Mouse (Mus musculus) limb, embryonic 11.5 days (tissue): ENCODE measurements around the gene Gm45713. TPM values are rescaled to one million over a fixed set of nuclear protein-coding genes. Genes with fewer than 3 reads are reported as not detected.
A peak's percentile ranks its signal among the peaks of the same experiment; 100 is the strongest.

Experiments used
- ATAC-seq: fragments of 200-750 bp; cut with Nextera tagmentation; 2 replicates; pipeline ENCODE4 v1.8.0; 2017; ENCODE audit warnings: low read depth; ENCODE audit not compliant: insufficient number of reproducible peaks, low FRiP score, low TSS enrichment
- DNase-seq: peaks from one replicate; pipeline ENCODE4 v3.0.0-alpha.2; 2015; ENCODE audit warnings: low spot score
- H3K27ac ChIP-seq: fragments of 300-500 bp; sonication (generic); replicated peaks from 2 replicates; pipeline ENCODE4 v1.5.1; 2014; ENCODE audit warnings: low read depth, mild to moderate bottlenecking, low read length
- H3K27me3 ChIP-seq: fragments of 300-500 bp; sonication (generic); 2 replicates; pipeline ENCODE4 v1.6.1; 2014; ENCODE audit warnings: mild to moderate bottlenecking, low read length, mixed read lengths; ENCODE audit not compliant: control insufficient read depth, insufficient read depth
- H3K36me3 ChIP-seq: fragments of 300-500 bp; sonication (generic); 2 replicates; pipeline ENCODE4 v1.6.1; 2014; ENCODE audit warnings: mild to moderate bottlenecking, low read length, moderate library complexity, mixed read lengths; ENCODE audit not compliant: control insufficient read depth, insufficient read depth
- H3K4me1 ChIP-seq: fragments of 300-500 bp; sonication (generic); 2 replicates; pipeline ENCODE4 v1.6.1; 2014; ENCODE audit warnings: low read length, mixed read lengths; ENCODE audit not compliant: control insufficient read depth, insufficient read depth
- H3K4me2 ChIP-seq: fragments of 300-500 bp; sonication (generic); 2 replicates; pipeline ENCODE4 v1.6.1; 2014; ENCODE audit warnings: low read depth, mild to moderate bottlenecking, moderate library complexity; ENCODE audit not compliant: severe bottlenecking
- H3K4me3 ChIP-seq: fragments of 300-500 bp; sonication (generic); 2 replicates; pipeline ENCODE4 v1.5.1; 2014; ENCODE audit warnings: low read depth, low read length
- H3K9ac ChIP-seq: fragments of 300-500 bp; sonication (generic); 2 replicates; pipeline ENCODE4 v1.6.1; 2014; ENCODE audit warnings: mild to moderate bottlenecking, low read length
- H3K9me3 ChIP-seq: fragments of 300-500 bp; sonication (generic); 2 replicates; pipeline ENCODE4 v1.6.1; 2016; ENCODE audit warnings: low read length; ENCODE audit not compliant: control insufficient read depth
- WGBS: fragments of 180-500 bp; shearing (Covaris S2); extraction: QIAGEN DNeasy Blood & Tissue Kit; methylation state at CpG from one replicate; pipeline ENCODE4 v1.1.7; 2014; 5-methylcytosine and 5-hydroxymethylcytosine counted together
- polyA plus RNA-seq: library from polyadenylated mRNA; unstranded; fragments of >200 nt; fragmentation: Nextera tagmentation; extraction: Ambion mirVana; gene quantifications from 2 replicates; pipeline ENCODE4 v1.2.1, GENCODE M21; 2014

Gm45713 gene
- polyA plus RNA-seq, 1 experiment from 2014 or later = 0.45 TPM

DNA sequence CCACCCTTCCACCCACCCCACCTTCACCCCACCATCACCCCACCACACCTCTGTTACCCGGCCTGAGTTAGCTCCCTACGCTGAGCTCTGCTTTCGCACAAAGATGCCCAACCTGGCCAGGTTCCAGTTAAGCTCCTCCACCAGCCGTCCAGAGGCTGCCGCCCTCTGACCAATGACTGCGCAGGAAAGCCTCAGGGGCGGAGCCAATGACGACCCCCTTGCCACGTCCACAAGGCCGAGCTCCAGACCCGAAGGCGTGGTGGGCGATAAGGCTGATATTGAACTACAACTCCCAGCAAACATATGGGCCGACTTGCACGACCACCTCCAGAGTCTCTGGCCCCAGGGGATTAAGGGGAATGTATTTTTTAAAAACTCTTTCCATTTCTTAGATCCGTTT, 44.0 kb downstream of the Gm45713 start, which contains the start of gene Rcn3:
Rcn3 (minus strand) TSS at position 174 of the 400 bp plus-strand sequence.
- under 1% methylated on average over 16 of the region's 16 CpGs for WGBS
- DNase-seq = peak; percentile 97
- ATAC-seq = peak; percentile 88
- H3K9me3 ChIP-seq = no peaks in the 10 kb centered on the region
- H3K4me2 ChIP-seq = peak within 1 kb of the TSS; percentile 72
- H3K9ac ChIP-seq = peak within 1 kb of the TSS; percentile 82
- H3K36me3 ChIP-seq = peaks cover 11% of the 10 kb centered on the region; the same call in 1 of the 2 replicates
- H3K27ac ChIP-seq = peak within 1 kb of the TSS; percentile 73
- H3K4me1 ChIP-seq = peaks cover 20% of the 10 kb centered on the region
- H3K27me3 ChIP-seq = no peaks in the 10 kb centered on the region
- H3K4me3 ChIP-seq = peak within 1 kb of the TSS; percentile 65

DNA sequence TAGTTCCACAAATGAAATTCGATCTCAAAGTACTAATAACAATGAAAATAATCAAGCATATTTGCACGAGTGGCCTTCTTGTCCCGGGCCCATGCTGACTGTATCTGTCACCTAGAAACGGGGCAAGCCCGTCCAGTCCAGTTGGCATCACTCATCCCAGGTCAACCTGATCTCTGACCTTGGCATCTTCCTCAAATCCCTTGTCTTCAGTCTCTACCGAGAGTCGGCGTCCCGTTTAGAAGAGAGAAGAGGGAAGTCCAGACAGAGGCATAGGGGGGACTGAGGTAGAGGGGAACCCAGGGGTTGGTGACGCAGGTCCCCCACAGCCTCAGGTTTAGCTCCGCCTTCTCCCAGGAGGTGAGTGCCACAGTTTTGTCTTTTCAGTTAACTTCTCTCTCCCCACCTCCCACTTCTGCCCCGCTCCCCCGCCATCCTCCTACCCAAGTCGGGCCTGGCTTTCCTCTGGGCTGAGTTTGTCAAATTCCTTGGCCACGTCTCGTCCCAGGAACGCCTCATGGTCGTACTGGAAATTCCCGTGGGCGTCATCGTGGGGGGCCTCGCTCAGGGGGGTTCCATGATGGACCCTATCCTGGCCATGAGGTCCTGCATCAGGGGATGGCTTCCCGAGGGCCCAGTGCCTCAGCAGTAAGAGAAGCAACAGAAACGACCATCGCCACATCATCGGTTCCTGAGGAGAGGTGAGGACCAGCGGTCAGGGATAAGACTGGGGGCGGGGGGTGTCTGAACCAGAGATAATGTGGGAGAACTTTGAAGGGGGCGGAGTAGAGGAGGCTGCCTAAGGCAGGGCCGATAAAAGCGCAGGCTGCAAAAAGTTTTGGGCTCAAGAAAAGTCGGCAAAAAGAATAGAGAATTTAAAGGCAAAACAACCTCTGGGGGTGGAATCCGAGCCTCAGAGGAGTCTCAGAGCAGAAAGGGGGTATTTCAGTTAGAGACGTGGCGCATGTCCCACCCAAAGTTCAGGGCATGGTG, 44.7 kb downstream of the Gm45713 start:
- DNase-seq (peak; percentile 62), ATAC-seq (peak; percentile 40)
- Histone ChIP-seq H3K27ac (peak overlapping the region; percentile 73; the same call in 1 of the 2 replicates), H3K9ac (peak overlapping the region; percentile 82), H3K4me3 (peak overlapping the region; percentile 65), H3K4me1 (peaks cover 20% of the 10 kb centered on the region), H3K36me3 (peaks cover 16% of the 10 kb centered on the region), H3K9me3 (no peaks in the 10 kb centered on the region), H3K27me3 (no peaks in the 10 kb centered on the region), H3K4me2 (peak overlapping the region; percentile 72)
- 11% methylated on average over 35 of the region's 35 CpGs for WGBS

DNA sequence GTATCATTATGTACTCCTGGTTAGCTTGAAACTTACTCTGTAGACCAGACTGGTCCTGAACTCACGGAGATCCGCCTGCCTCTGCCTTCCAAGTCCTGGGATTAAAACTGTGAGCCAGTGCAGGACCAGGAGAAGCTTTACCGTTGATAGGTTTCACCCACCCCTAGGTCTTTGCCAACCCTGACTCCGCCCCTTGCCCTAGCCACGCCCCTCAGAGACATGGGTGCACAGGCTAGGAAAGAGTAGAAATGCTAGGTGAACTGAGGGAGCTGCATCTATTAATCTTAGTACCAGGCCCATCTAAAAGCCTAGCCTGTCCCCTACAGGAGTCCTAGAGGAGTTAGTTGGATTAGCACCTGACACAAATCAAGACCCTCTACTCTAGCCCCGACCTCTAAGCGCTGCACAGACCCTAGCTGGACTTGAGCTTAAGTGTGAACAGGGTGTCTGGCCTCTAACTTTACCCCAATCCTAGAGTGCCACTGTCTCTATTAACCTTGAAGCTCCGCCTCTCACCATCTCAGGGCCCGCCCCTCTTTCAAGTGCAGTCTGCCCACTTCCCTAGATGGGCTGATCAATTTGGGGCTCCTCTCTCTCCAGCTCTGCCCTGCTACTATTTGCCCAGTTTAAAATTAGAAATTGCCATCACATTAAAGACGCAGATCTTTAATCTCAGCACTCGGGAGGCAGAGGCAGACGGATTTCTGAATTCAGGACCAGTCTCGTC, 45.6 kb downstream of the Gm45713 start:
- Histone ChIP-seq H3K4me1 (peaks cover 20% of the 10 kb centered on the region), H3K4me2 (peak overlapping the region; percentile 72), H3K9ac (no peak overlapping the region), H3K36me3 (peaks cover 19% of the 10 kb centered on the region), H3K4me3 (peak overlapping the region; percentile 65), H3K27me3 (no peaks in the 10 kb centered on the region), H3K27ac (no peak overlapping the region), H3K9me3 (no peaks in the 10 kb centered on the region)
- ATAC-seq (no peak), DNase-seq (no peak)
- 82% methylated on average over 13 of the region's 13 CpGs for WGBS

DNA sequence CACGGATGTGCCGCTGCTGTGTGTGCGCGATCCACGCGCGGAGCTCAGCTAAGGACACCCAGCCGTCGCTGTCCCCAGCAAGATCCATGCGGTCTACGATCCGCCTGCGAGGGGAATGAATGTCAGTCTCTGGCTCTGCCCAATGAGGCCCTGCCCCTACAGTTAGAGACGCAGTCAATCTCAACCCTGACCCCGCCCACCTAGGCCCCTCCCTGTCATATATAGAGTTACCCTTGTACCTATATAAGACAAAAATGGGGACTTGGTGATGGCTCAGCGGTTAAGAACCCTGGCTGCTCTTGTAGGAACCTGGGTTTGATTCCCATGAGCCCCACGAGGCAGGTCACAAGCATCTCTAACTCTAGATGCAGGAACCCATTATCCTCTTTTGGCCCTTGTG, 47.4 kb downstream of the Gm45713 start:
- H3K27ac ChIP-seq = no peak overlapping the region
- peaks cover 23% of the 10 kb centered on the region for H3K36me3 ChIP-seq
- H3K9ac ChIP-seq = no peak overlapping the region
- H3K4me2 ChIP-seq = no peak overlapping the region
- no peak for DNase-seq
- ATAC-seq = no peak
- H3K9me3 ChIP-seq = no peaks in the 10 kb centered on the region
- H3K4me1 ChIP-seq = peaks cover 13% of the 10 kb centered on the region
- H3K4me3 ChIP-seq = no peak overlapping the region
- WGBS = 95% methylated on average over 17 of the region's 17 CpGs
- no peaks in the 10 kb centered on the region for H3K27me3 ChIP-seq

DNA sequence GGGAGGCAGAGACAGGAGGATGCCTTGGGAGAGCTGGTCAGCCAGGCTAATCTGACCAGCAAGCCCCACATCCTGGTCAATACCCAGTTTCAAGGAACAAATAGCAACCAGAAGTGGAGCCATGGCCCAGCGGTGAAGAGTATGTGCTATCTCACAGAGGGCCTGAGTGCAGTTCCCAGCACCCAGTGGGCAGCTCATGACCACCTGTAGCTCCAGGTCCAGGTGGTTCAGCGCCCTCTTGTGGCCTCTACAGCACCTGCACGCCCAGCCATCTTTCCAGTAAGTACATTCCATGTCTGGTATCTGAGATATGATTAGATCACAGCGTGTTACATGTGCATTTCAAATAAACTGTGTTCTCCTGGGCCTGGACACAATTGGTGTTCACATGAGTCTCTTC, 49.9 kb downstream of the Gm45713 start:
- no peak for ATAC-seq

DNA sequence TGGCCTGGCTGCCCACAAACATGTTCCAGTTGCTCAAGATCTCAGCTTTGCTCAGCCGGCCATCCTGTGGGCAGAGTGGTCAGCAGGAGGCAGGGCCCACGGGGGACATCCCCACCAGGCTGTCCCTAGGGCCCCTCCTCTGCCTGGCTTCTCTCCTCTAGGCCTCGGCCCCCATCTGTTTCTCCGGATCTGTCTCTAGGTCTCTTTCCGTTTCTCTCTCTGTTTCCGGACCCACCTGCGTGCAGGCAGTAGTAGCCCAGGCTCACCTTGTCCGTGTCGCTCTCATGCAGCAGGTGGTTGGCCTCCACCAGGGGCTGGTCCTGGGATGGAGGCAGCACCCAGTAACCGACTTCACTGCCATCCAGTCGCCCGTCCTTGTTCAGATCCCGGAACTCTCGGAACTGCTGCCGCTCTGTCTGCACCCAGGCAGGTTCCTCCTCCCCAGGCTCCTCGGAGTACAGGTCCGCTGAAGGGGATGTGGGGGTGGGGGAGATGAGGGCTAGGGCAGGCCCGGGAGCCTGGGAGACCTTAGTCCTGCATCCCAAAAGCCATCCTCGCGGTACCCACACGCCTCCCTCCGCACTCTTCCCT, 52.6 kb downstream of the Gm45713 start:
- no peak for DNase-seq
- no peak for ATAC-seq
- 0 out of 2 replicates have a peak, but pooled peaks cover 6% of the 10 kb centered on the region for H3K4me1 ChIP-seq
- H3K4me2 ChIP-seq = no peak overlapping the region
- no peak overlapping the region for H3K4me3 ChIP-seq
- H3K36me3 ChIP-seq = peaks cover 20% of the 10 kb centered on the region
- H3K9me3 ChIP-seq = no peaks in the 10 kb centered on the region
- no peak overlapping the region for H3K27ac ChIP-seq
- 84% methylated on average over 22 of the region's 22 CpGs for WGBS
- H3K27me3 ChIP-seq = no peaks in the 10 kb centered on the region
- no peak overlapping the region; the same call in 1 of the 2 replicates for H3K9ac ChIP-seq

More for the DNA sequence above, 49.9 kb downstream of the Gm45713 start:
- H3K9me3 ChIP-seq = no peaks in the 10 kb centered on the region
- H3K4me1 ChIP-seq = peaks cover 10% of the 10 kb centered on the region; the same call in 1 of the 2 replicates
- DNase-seq = no peak
- no peak overlapping the region for H3K4me3 ChIP-seq
- no peaks in the 10 kb centered on the region for H3K27me3 ChIP-seq
- H3K36me3 ChIP-seq = peaks cover 23% of the 10 kb centered on the region
- no peak overlapping the region for H3K9ac ChIP-seq
- WGBS = 81% methylated on average over 4 of the region's 4 CpGs
- H3K27ac ChIP-seq = no peak overlapping the region
- H3K4me2 ChIP-seq = no peak overlapping the region

DNA sequence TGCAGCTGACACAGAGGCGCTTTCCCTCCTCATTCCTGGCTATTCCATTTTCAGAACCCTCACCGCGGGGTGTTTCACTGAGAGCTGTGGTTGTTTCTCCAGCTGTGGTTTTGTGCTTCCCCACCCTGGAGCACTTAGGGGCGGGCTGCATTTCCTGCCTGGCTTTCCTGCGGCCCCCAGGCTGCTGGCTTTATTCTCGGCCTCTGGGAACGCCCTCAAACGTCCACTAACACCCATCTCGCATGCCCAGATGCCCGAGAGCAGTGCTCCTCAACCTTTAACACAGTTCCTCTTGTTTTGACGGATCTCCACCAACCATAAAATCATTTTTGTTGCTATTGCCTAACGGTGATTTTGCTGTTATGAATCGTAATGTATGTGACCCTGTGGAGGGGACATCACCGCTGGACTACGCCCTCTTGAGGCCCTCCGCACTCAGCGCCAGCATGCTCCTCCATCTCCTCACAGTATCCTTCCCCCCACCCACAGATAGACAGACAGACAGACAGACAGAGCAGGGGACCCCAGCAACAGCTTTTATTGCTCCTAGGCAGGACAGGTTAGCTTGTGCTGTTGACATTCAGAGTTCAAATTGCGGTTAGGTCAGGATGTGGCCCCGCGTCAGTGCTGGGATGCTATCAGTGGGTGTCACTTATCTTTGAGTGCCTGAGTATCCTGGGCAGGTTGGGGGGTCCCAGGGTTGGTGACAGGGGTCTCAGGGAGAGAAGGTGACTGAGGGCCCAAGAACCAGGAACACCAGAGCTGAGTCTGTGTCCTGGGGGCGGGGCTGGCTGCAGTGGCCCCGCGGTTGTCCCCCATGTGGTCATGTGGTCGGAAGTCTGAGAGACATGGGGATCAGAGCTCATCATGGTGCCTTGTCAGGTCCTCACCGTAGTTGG, 53.4 kb downstream of the Gm45713 start:
- no peak overlapping the region for H3K4me2 ChIP-seq
- H3K9me3 ChIP-seq = no peaks in the 10 kb centered on the region
- peak overlapping the region; percentile 42; the same call in 1 of the 2 replicates for H3K27ac ChIP-seq
- DNase-seq (no peak), ATAC-seq (no peak)
- peaks cover 16% of the 10 kb centered on the region for H3K36me3 ChIP-seq
- 0 out of 2 replicates have a peak, but pooled peaks cover 6% of the 10 kb centered on the region for H3K4me1 ChIP-seq
- no peaks in the 10 kb centered on the region for H3K27me3 ChIP-seq
- H3K4me3 ChIP-seq = no peak overlapping the region
- H3K9ac ChIP-seq = peak overlapping the region; percentile 22
- 74% methylated on average over 25 of the region's 25 CpGs for WGBS
